Mouse (Mus musculus) hindbrain, postnatal 0 days (tissue): ENCODE results near the gene 2810459M11Rik. TPM values are rescaled to one million over a fixed set of nuclear protein-coding genes. Genes with fewer than 3 reads are reported as not detected.

Source experiments
- ATAC-seq: fragments of 200-750 bp; cut with Nextera tagmentation; 2 replicates; pipeline ENCODE4 v1.8.0; 2017; ENCODE audit warnings: mild to moderate bottlenecking, moderate TSS enrichment, moderate library complexity
- DNase-seq: peaks from one replicate; pipeline ENCODE4 v3.0.0-alpha.2; 2015; ENCODE audit warnings: low spot score
- H3K27ac ChIP-seq: fragments of 300-500 bp; sonication (generic); 2 replicates; pipeline ENCODE4 v1.5.1; 2014; ENCODE audit warnings: mild to moderate bottlenecking
- H3K27me3 ChIP-seq: fragments of 300-500 bp; sonication (generic); 2 replicates; pipeline ENCODE4 v1.6.1; 2014; ENCODE audit warnings: low read length, mixed read lengths; ENCODE audit not compliant: insufficient read depth
- H3K36me3 ChIP-seq: fragments of 300-500 bp; sonication (generic); 2 replicates; pipeline ENCODE4 v1.6.1; 2014; ENCODE audit warnings: low read length, mixed read lengths; ENCODE audit not compliant: insufficient read depth
- H3K4me1 ChIP-seq: fragments of 300-500 bp; sonication (generic); 2 replicates; pipeline ENCODE4 v1.6.1; 2014; ENCODE audit warnings: antibody characterized with exemption, low read length, mixed read lengths; ENCODE audit not compliant: insufficient read depth
- H3K4me2 ChIP-seq: fragments of 300-500 bp; sonication (generic); 2 replicates; pipeline ENCODE4 v1.6.1; 2014; ENCODE audit warnings: low read depth, mild to moderate bottlenecking, low read length, moderate library complexity, mixed read lengths
- H3K4me3 ChIP-seq: fragments of 300-500 bp; sonication (generic); 2 replicates; pipeline ENCODE4 v1.5.1; 2014; ENCODE audit warnings: low read length
- H3K9ac ChIP-seq: fragments of 300-500 bp; sonication (generic); replicated peaks from 2 replicates; pipeline ENCODE4 v1.6.1; 2014; ENCODE audit warnings: mild to moderate bottlenecking, low read length, moderate library complexity, mixed read lengths
- H3K9me3 ChIP-seq: fragments of 300-500 bp; sonication (generic); 2 replicates; pipeline ENCODE4 v1.6.1; 2016; ENCODE audit warnings: low read length, mixed read lengths
- CTCF ChIP-seq: IDR thresholded peaks from 2 replicates; pipeline ENCODE4 v1.5.1; 2016; ENCODE audit warnings: antibody characterized with exemption, control low read depth, low read depth
- WGBS: fragments of 180-500 bp; shearing (Covaris S2); extraction: QIAGEN DNeasy Blood & Tissue Kit; methylation state at CpG from one replicate; pipeline ENCODE4 v1.1.7; 2014; 5-methylcytosine and 5-hydroxymethylcytosine counted together
- polyA plus RNA-seq: library from polyadenylated mRNA; unstranded; fragments of >200 nt; fragmentation: Nextera tagmentation; extraction: Ambion mirVana; gene quantifications from 2 replicates; pipeline ENCODE4 v1.2.1, GENCODE M21; 2015
- total RNA-seq: library from RNA; depleted of rRNA; stranded (reverse); fragments of >200 nt; gene quantifications from 2 replicates; pipeline ENCODE4 v1.2.3, GENCODE M21; 2014; rRNA removed

2810459M11Rik gene
- total and polyA plus RNA-seq, 2 experiments from 2014 or later = 12.9 to 46.4 TPM

GRCm38 (mm10) chr1:86064271-86064991 is 18.8 kb downstream of the 2810459M11Rik start, which contains the start of gene Psmd1:
TSS of gene Psmd1 (plus strand) at chr1:86064387.
- under 1% methylated on average over 46 of the region's 47 CpGs for WGBS
- peak within 1 kb of the TSS; percentile 80 for H3K27ac ChIP-seq
- DNase-seq = peak; percentile 95
- ATAC-seq = peak; percentile 94
- H3K9me3 ChIP-seq = no peaks in the 10 kb centered on the region
- peak within 1 kb of the TSS; percentile 99 for H3K9ac ChIP-seq
- H3K4me3 ChIP-seq = peak within 1 kb of the TSS; percentile 100
- no peaks in the 10 kb centered on the region for H3K36me3 ChIP-seq
- peak within 1 kb of the TSS; percentile 93 for H3K4me2 ChIP-seq
- H3K27me3 ChIP-seq = no peaks in the 10 kb centered on the region
- peak; percentile 89 for TF ChIP-seq CTCF
- no peaks in the 10 kb centered on the region; the same call in 1 of the 2 replicates for H3K4me1 ChIP-seq

GRCm38 (mm10) chr1:86076565-86076964 is 30.9 kb downstream of the 2810459M11Rik start:
- Histone ChIP-seq H3K36me3 (peaks cover 42% of the 10 kb centered on the region), H3K27me3 (no peaks in the 10 kb centered on the region), H3K9me3 (no peaks in the 10 kb centered on the region), H3K4me3 (no peak overlapping the region), H3K27ac (no peak overlapping the region), H3K4me1 (no peaks in the 10 kb centered on the region), H3K9ac (no peak overlapping the region), H3K4me2 (no peak overlapping the region)
- WGBS = 95% methylated on average over 2 of the region's 2 CpGs
- DNase-seq = no peak
- no peak for TF ChIP-seq CTCF
- no peak for ATAC-seq

- no peak for ATAC-seq
- H3K36me3 ChIP-seq = peaks cover 50% of the 10 kb centered on the region
Measured at GRCm38 (mm10) chr1:86094413-86094812, 48.8 kb downstream of the 2810459M11Rik start.

GRCm38 (mm10) chr1:86105054-86105453 is 59.4 kb downstream of the 2810459M11Rik start:
- Histone ChIP-seq H3K27me3 (no peaks in the 10 kb centered on the region), H3K4me3 (no peak overlapping the region), H3K9me3 (no peaks in the 10 kb centered on the region), H3K36me3 (no peaks in the 10 kb centered on the region), H3K9ac (no peak overlapping the region), H3K4me2 (no peak overlapping the region), H3K27ac (no peak overlapping the region), H3K4me1 (no peaks in the 10 kb centered on the region)
- DNase-seq (no peak), ATAC-seq (no peak)
- no peak for TF ChIP-seq CTCF
- 92% methylated on average over 1 of the region's 1 CpGs for whole genome bisulfite sequencing

More at GRCm38 (mm10) chr1:86094413-86094812, 48.8 kb downstream of the 2810459M11Rik start:
- H3K4me3 ChIP-seq = no peak overlapping the region
- 86% methylated on average over 7 of the region's 7 CpGs for WGBS
- no peaks in the 10 kb centered on the region for H3K27me3 ChIP-seq
- no peaks in the 10 kb centered on the region for H3K4me1 ChIP-seq
- H3K9me3 ChIP-seq = no peaks in the 10 kb centered on the region
- no peak overlapping the region for H3K27ac ChIP-seq
- DNase-seq = no peak
- H3K9ac ChIP-seq = no peak overlapping the region
- TF ChIP-seq CTCF = peak; percentile 11; the same call in 1 of the 2 replicates
- no peak overlapping the region for H3K4me2 ChIP-seq

Other genes with a start within 250 kb of the 2810459M11Rik start
- gene Itm2c, start 151.6 kb upstream of the 2810459M11Rik start, total RNA-seq = 329 and 336 TPM in 2 replicates
- 244 and 253 TPM in 2 replicates for gene Itm2c, start 151.6 kb upstream of the 2810459M11Rik start, polyA plus RNA-seq
- 11.8 and 18.8 TPM in 2 replicates for gene 4933407L21Rik, start 117.4 kb upstream of the 2810459M11Rik start, total RNA-seq
- 12.3 and 13.9 TPM in 2 replicates for gene 4933407L21Rik, start 117.4 kb upstream of the 2810459M11Rik start, polyA plus RNA-seq
- gene Gpr55, start 84.9 kb upstream of the 2810459M11Rik start, total RNA-seq = 0.21 TPM in 1 of 2 replicates, not detected in the other
- gene Gpr55, start 84.9 kb upstream of the 2810459M11Rik start, polyA plus RNA-seq = 0.14 and 0.15 TPM in 2 replicates
- gene Spata3, start 29.0 kb upstream of the 2810459M11Rik start, total RNA-seq = 1.2 TPM in 1 of 2 replicates, not detected in the other
- gene Spata3, start 29.0 kb upstream of the 2810459M11Rik start, polyA plus RNA-seq = 1.3 and 1.4 TPM in 2 replicates
- gene Psmd1, start 18.5 kb downstream of the 2810459M11Rik start, total RNA-seq = 74.0 and 127 TPM in 2 replicates
- gene Psmd1, start 18.5 kb downstream of the 2810459M11Rik start, polyA plus RNA-seq = 183 TPM in 2 replicates
- gene Htr2b, start 66.1 kb downstream of the 2810459M11Rik start, total RNA-seq = not detected in 2 replicates
- gene Htr2b, start 66.1 kb downstream of the 2810459M11Rik start, polyA plus RNA-seq = 0.24 and 0.44 TPM in 2 replicates
- gene Gm21972, start 87.8 kb downstream of the 2810459M11Rik start, total RNA-seq = 4.0 and 5.2 TPM in 2 replicates
- 0.29 TPM in 1 of 2 replicates, not detected in the other for gene Gm21972, start 87.8 kb downstream of the 2810459M11Rik start, polyA plus RNA-seq
- 13.6 and 21.0 TPM in 2 replicates for gene Armc9, start 108.9 kb downstream of the 2810459M11Rik start, total RNA-seq
- 34.9 and 38.1 TPM in 2 replicates for gene Armc9, start 108.9 kb downstream of the 2810459M11Rik start, polyA plus RNA-seq